Mouse (Mus musculus): ENCODE measurements around the gene Ccdc15.

The Ccdc15 gene

GRCm38 (mm10) chr9:37347988-37348642 lies at the start of gene Ccdc15:
Gene Ccdc15 (minus strand): TSS chr9:37348432.
- DNase-seq: peak; percentile 98

- DNase-seq: no peak
Measured at GRCm38 (mm10) chr9:37393482-37394131, 45.4 kb upstream of the Ccdc15 start.

GRCm38 (mm10) chr9:37392071-37392470 lies 43.8 kb upstream of the Ccdc15 start:
- DNase-seq: no peak

GRCm38 (mm10) chr9:37390891-37391290 lies 42.7 kb upstream of the Ccdc15 start:
- no peak for DNase-seq

GRCm38 (mm10) chr9:37384284-37385182 lies 36.3 kb upstream of the Ccdc15 start:
- DNase-seq: peak; percentile 37 to 66

GRCm38 (mm10) chr9:37383161-37383560 lies 34.9 kb upstream of the Ccdc15 start:
- no peak for DNase-seq

- peak in 1 of 2 experiments; percentile 17 for DNase-seq
Measured at GRCm38 (mm10) chr9:37375718-37376117, 27.5 kb upstream of the Ccdc15 start.

GRCm38 (mm10) chr9:37371232-37371801 lies 23.1 kb upstream of the Ccdc15 start:
- no peak for DNase-seq

- DNase-seq: peak; percentile 66 to 75
Measured at GRCm38 (mm10) chr9:37368860-37369259, 20.6 kb upstream of the Ccdc15 start.

- DNase-seq: peak in 1 of 2 experiments; percentile 45
Measured at GRCm38 (mm10) chr9:37368081-37368830, 20.0 kb upstream of the Ccdc15 start.

- no peak for DNase-seq
Measured at GRCm38 (mm10) chr9:37367301-37368080, 19.3 kb upstream of the Ccdc15 start, which contains the start of gene Hepacam. Gene Hepacam (plus strand): TSS chr9:37367351.

GRCm38 (mm10) chr9:37365706-37366105 lies 17.5 kb upstream of the Ccdc15 start:
- DNase-seq: no peak

- no peak for DNase-seq
Measured at GRCm38 (mm10) chr9:37364392-37364791, 16.2 kb upstream of the Ccdc15 start.

GRCm38 (mm10) chr9:37363551-37363950 lies 15.3 kb upstream of the Ccdc15 start:
- no peak for DNase-seq

GRCm38 (mm10) chr9:37362881-37363280 lies 14.6 kb upstream of the Ccdc15 start:
- no peak for DNase-seq

- no peak for DNase-seq
Measured at GRCm38 (mm10) chr9:37362084-37362483, 13.9 kb upstream of the Ccdc15 start.

GRCm38 (mm10) chr9:37359331-37360220 lies 11.3 kb upstream of the Ccdc15 start:
- peak; percentile 23 to 47 for DNase-seq

- no peak for DNase-seq
Measured at GRCm38 (mm10) chr9:37358713-37359330, 10.6 kb upstream of the Ccdc15 start.

GRCm38 (mm10) chr9:37354485-37354884 lies 6.3 kb upstream of the Ccdc15 start:
- DNase-seq: no peak

- no peak for DNase-seq
Measured at GRCm38 (mm10) chr9:37351266-37351665, 3.0 kb upstream of the Ccdc15 start.

Data from kidney, postnatal 25 days (tissue).